Mouse (Mus musculus) forebrain, embryonic 13.5 days (tissue): ENCODE results near the gene Zscan2. TPM values are rescaled to one million over a fixed set of nuclear protein-coding genes. Genes with fewer than 3 reads are reported as not detected.

Experiments
- ATAC-seq: fragments of 200-750 bp; cut with Nextera tagmentation; 2 replicates; pipeline ENCODE4 v1.8.0; 2017
- H3K27ac ChIP-seq: fragments of 300-500 bp; sonication (generic); 2 replicates; pipeline ENCODE4 v1.5.1; 2015; ENCODE audit warnings: inconsistent platforms, mild to moderate bottlenecking, moderate library complexity
- H3K27me3 ChIP-seq: fragments of 300-500 bp; sonication (generic); 2 replicates; pipeline ENCODE4 v1.6.1; 2015; ENCODE audit warnings: mild to moderate bottlenecking, inconsistent platforms
- H3K36me3 ChIP-seq: fragments of 300-500 bp; sonication (generic); 2 replicates; pipeline ENCODE4 v1.6.1; 2015; ENCODE audit warnings: mild to moderate bottlenecking, inconsistent platforms; ENCODE audit not compliant: poor library complexity, severe bottlenecking
- H3K4me1 ChIP-seq: fragments of 300-500 bp; sonication (generic); 2 replicates; pipeline ENCODE4 v1.6.1; 2015; ENCODE audit warnings: inconsistent platforms
- H3K4me2 ChIP-seq: fragments of 300-500 bp; sonication (generic); 2 replicates; pipeline ENCODE4 v1.6.1; 2015; ENCODE audit warnings: inconsistent platforms, mild to moderate bottlenecking, moderate library complexity
- H3K4me3 ChIP-seq: fragments of 300-500 bp; sonication (generic); 2 replicates; pipeline ENCODE4 v1.5.1; 2015; ENCODE audit warnings: mild to moderate bottlenecking, inconsistent platforms
- H3K9ac ChIP-seq: fragments of 300-500 bp; sonication (generic); 2 replicates; pipeline ENCODE4 v1.6.1; 2015; ENCODE audit warnings: mild to moderate bottlenecking, inconsistent platforms
- H3K9me3 ChIP-seq: fragments of 300-500 bp; sonication (generic); replicated peaks from 2 replicates; pipeline ENCODE4 v1.6.1; 2016; ENCODE audit warnings: inconsistent platforms
- WGBS: fragments of 180-500 bp; shearing (Covaris S2); methylation state at CpG from one replicate; pipeline ENCODE4 v1.1.7; 2015; 5-methylcytosine and 5-hydroxymethylcytosine counted together
- polyA plus RNA-seq: library from polyadenylated mRNA; unstranded; fragments of >200 nt; fragmentation: Nextera tagmentation; extraction: Ambion mirVana; gene quantifications from 2 replicates; pipeline ENCODE4 v1.2.1, GENCODE M21; 2015

Zscan2 gene
- polyA plus RNA-seq, 1 experiment from 2014 or later = 5.2 TPM

DNA sequence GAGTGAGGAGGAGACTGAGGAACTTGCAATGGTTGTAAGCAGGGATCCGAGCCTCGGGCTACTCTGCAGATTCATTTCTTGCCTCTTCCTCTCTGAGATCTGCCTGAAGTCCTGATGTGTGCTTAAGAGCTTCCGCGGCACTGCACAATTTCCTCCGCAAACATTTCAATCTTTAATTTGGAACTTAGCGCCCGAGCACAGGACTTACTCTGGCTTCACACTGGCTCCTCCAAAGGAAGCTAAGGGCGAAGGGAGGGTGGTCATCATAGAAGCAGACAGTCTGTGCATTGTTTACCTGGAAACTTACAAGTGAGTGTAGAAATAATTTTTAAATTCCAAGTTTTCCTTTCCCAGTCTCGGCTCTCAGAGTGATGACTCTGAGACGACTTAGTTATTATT, 14.4 kb upstream of the Zscan2 start:
- Histone ChIP-seq H3K4me1 (no peaks in the 10 kb centered on the region), H3K27me3 (no peaks in the 10 kb centered on the region), H3K9ac (no peak overlapping the region), H3K27ac (no peak overlapping the region), H3K4me3 (no peak overlapping the region), H3K36me3 (no peaks in the 10 kb centered on the region), H3K9me3 (no peaks in the 10 kb centered on the region), H3K4me2 (no peak overlapping the region)
- ATAC-seq = no peak
- whole genome bisulfite sequencing = 92% methylated on average over 10 of the region's 10 CpGs

DNA sequence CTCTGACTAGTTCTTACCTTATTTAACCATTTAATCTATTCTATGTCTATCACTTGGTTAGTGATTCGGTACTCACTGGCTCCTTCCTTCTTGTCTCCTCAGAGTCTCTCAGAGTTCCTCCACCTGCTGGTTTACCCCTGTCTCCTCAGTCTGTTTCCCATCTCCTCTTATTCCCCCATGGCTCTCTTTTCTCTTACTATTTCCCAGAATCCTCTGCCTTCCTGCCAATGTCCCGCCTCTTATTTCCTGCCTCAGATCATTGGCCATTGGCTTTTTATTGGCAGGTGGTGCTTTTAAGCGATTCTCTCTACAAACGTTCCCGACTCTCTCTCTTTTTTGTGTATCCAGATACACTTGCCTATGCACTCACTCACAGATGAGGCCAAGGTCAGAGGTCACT, 14.0 kb upstream of the Zscan2 start:
- no peak overlapping the region for H3K4me3 ChIP-seq
- H3K9ac ChIP-seq = no peak overlapping the region
- no peaks in the 10 kb centered on the region for H3K27me3 ChIP-seq
- no peak overlapping the region for H3K4me2 ChIP-seq
- WGBS = 87% methylated on average over 5 of the region's 5 CpGs
- no peaks in the 10 kb centered on the region for H3K9me3 ChIP-seq
- no peak for ATAC-seq
- no peak overlapping the region for H3K27ac ChIP-seq
- H3K4me1 ChIP-seq = no peaks in the 10 kb centered on the region
- H3K36me3 ChIP-seq = no peaks in the 10 kb centered on the region

DNA sequence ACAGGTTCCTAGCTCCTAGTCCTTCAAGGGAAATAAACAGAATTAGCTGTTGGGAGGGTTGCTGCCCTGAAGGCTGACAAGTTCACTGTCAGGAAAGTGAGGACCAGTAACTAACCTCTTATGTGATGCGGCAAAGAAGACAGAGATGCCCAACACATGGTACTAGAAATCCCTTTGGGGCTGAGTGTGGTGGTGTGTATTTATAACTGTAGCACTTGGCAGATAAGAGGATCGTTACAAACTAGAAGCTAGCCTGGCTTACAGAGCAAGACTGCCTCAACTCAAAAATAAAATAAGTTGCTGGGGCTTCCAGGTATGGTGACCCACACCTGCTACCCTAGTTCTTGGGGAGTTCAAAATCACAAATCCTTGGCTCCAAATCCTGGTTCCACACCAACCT, 11.5 kb upstream of the Zscan2 start:
- 95% methylated on average over 2 of the region's 2 CpGs for WGBS

DNA sequence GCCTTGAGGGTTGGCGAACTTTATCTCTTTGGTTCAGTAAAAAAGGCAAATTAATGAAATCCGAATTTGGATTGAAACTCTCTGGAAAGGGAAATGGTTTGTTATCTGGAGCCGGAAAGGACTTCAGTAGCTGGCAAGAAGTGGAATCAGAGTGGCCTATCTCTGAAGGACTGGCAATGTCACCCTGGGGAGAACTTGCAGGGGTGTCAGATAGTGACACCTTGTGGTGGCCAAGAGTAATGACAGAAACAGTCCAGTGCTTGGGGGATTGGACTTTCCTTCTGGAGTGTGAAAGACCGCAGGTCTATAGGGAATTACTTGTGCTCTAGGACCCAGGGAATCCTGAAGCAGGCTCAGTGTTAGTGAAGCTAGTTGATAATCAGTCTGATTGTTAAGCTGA, 11.0 kb upstream of the Zscan2 start:
- WGBS = 30% methylated on average over 4 of the region's 4 CpGs
- peak; percentile 24; the same call in 1 of the 2 replicates for ATAC-seq

More for the DNA sequence above, 11.5 kb upstream of the Zscan2 start:
- Histone ChIP-seq H3K27me3 (no peaks in the 10 kb centered on the region), H3K4me3 (no peak overlapping the region), H3K27ac (no peak overlapping the region), H3K4me1 (no peaks in the 10 kb centered on the region), H3K9ac (no peak overlapping the region), H3K4me2 (no peak overlapping the region), H3K9me3 (no peaks in the 10 kb centered on the region), H3K36me3 (no peaks in the 10 kb centered on the region)
- no peak for ATAC-seq

DNA sequence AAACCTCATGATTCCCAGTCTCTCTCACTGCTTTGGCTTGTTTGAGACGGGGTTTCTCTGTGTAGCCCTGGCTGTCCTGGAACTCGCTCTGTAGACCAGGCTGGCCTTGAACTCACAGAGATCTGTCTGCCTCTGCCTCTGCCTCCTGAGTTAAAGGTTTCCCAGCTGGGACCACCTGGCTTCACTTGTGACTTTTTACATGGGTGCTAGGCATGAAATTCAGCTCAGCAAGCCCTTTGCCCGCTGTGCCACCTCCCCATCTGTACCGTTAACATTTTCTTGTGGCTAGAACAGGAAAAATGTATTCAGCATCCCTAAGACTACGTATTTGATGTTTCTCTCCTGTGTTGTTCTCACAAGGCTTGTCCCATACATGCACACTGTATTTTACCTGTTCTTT, 10.2 kb upstream of the Zscan2 start:
- H3K36me3 ChIP-seq = no peaks in the 10 kb centered on the region
- H3K9ac ChIP-seq = no peak overlapping the region
- no peaks in the 10 kb centered on the region for H3K9me3 ChIP-seq
- no peak for ATAC-seq
- no peaks in the 10 kb centered on the region for H3K4me1 ChIP-seq
- 85% methylated on average over 5 of the region's 5 CpGs for whole genome bisulfite sequencing
- no peak overlapping the region for H3K4me3 ChIP-seq
- no peak overlapping the region for H3K4me2 ChIP-seq
- H3K27ac ChIP-seq = no peak overlapping the region
- H3K27me3 ChIP-seq = no peaks in the 10 kb centered on the region

More for the DNA sequence above, 11.0 kb upstream of the Zscan2 start:
- Histone ChIP-seq H3K9me3 (no peaks in the 10 kb centered on the region), H3K4me2 (no peak overlapping the region), H3K27me3 (no peaks in the 10 kb centered on the region), H3K27ac (no peak overlapping the region), H3K9ac (no peak overlapping the region), H3K4me3 (no peak overlapping the region), H3K4me1 (no peaks in the 10 kb centered on the region), H3K36me3 (no peaks in the 10 kb centered on the region)

DNA sequence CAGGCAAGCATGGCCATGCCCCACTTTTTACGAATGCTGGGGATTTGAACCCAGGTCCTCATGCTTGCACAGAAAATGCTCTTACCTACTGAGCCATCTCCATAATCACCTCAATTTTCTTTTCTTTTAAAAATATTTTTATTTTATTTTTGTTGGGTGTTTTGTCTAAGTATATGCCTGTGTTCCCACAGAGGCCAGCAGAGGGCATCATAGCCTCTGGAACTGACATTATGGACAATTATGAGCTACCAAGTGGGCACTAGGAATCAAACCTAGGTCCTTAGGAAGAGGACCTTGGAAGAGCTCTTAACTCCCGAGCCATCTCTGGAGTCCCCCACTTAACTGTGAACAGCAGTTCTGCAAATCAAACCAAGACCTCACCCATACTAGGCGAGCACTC, 7.5 kb upstream of the Zscan2 start:
- Histone ChIP-seq H3K9me3 (no peaks in the 10 kb centered on the region), H3K4me1 (no peaks in the 10 kb centered on the region), H3K4me3 (no peak overlapping the region), H3K36me3 (no peaks in the 10 kb centered on the region), H3K27me3 (no peaks in the 10 kb centered on the region), H3K9ac (no peak overlapping the region), H3K4me2 (no peak overlapping the region), H3K27ac (no peak overlapping the region)
- ATAC-seq = no peak
- 96% methylated on average over 3 of the region's 3 CpGs for WGBS

DNA sequence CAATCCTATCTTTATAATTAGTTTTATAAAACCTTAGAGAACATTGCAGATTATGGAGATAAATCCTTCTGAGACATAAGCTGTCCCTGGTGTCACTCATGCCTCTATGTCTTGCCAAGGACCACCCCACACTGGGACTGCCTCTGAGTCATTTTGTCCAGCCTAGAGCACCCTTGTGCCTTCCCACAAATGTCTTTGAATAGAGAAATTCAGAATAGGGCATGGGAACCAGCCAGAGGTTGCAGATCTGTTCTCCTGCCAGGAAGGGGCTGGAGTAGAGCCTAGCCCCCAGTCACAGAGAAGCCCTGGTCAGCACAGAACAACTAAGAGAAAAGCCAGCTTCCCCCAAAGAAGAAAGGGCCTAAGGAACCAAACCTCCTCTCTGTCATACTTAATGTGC, 5.4 kb upstream of the Zscan2 start:
- Histone ChIP-seq H3K4me1 (0 out of 2 replicates have a peak, but pooled peaks cover 4% of the 10 kb centered on the region), H3K27me3 (no peaks in the 10 kb centered on the region), H3K4me3 (no peak overlapping the region), H3K9ac (no peak overlapping the region), H3K9me3 (no peaks in the 10 kb centered on the region), H3K27ac (no peak overlapping the region), H3K4me2 (no peak overlapping the region), H3K36me3 (no peaks in the 10 kb centered on the region)
- no peak for ATAC-seq

DNA sequence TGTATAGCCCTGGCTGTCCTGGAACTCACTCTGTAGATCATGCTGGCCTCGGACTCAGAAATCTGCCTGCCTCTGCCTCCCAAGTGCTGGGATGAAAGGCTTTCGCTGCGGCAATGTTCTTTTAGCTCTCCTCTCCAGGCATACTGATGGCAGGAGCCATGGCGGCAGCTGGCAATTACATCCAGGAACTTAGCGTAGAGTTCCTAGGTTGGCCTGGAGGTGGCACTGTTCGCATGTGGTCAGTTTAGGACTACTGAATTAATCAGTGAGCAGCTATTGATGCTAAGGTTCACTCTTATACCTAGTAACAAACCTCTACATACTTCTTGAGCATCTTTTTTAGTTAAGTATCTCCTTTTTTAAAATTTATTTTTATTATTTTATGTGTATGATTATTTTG, 3.5 kb upstream of the Zscan2 start:
- no peaks in the 10 kb centered on the region for H3K36me3 ChIP-seq
- peaks cover 13% of the 10 kb centered on the region for H3K4me1 ChIP-seq
- H3K9ac ChIP-seq = no peak overlapping the region
- no peak overlapping the region for H3K4me2 ChIP-seq
- 30% methylated on average over 6 of the region's 6 CpGs for WGBS
- H3K27ac ChIP-seq = no peak overlapping the region
- no peak overlapping the region for H3K4me3 ChIP-seq
- H3K27me3 ChIP-seq = no peaks in the 10 kb centered on the region
- ATAC-seq = no peak
- no peaks in the 10 kb centered on the region for H3K9me3 ChIP-seq

DNA sequence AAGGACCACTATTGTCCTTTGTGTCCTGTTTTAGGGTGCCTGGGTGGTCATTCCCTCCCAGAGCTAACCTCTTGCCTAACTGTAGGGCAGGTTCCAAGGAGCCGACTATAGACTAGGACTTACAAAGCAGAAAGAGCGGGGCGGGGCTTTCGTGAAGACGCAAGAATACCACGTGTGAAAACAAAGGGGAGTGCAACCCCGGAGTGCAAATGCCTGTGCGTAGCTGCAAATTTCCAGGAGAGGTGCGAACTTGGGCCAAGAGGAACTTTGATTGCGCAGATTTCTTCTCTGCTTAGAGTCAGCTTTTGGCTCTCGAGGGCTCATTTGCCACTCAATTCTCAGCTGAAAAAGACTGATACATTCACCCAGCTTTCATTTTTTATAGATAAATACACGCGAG, 493 bp upstream of the Zscan2 start:
- Histone ChIP-seq H3K36me3 (peaks cover 20% of the 10 kb centered on the region), H3K27me3 (no peaks in the 10 kb centered on the region), H3K4me3 (peak overlapping the region; percentile 85), H3K4me2 (peak overlapping the region; percentile 82), H3K27ac (peak overlapping the region; percentile 36; the same call in 1 of the 2 replicates), H3K9me3 (no peaks in the 10 kb centered on the region), H3K4me1 (peaks cover 44% of the 10 kb centered on the region), H3K9ac (peak overlapping the region; percentile 66)
- peak; percentile 78 for ATAC-seq
- under 1% methylated on average over 13 of the region's 13 CpGs for WGBS

DNA sequence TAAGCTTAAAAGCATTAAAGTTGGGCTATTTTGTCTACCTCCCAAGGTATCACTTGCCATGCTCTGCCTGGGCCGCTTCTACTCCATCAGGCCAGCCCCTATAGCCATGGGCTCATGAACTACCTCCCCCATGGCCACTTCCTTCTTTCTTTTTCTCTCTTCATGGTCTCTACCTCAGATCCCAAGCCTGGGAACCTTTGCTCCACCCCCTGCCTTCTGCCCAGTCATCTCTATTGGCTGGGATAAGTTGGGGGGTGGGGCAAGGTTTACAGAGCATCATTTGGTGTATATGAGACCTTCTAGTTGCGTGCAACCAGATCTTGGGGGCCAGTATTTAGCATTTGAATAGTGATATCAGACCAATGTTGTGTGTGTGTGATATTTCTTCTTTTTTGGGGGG, 1.8 kb downstream of the Zscan2 start:
- peaks cover 57% of the 10 kb centered on the region for H3K4me1 ChIP-seq
- 90% methylated on average over 2 of the region's 2 CpGs for WGBS

DNA sequence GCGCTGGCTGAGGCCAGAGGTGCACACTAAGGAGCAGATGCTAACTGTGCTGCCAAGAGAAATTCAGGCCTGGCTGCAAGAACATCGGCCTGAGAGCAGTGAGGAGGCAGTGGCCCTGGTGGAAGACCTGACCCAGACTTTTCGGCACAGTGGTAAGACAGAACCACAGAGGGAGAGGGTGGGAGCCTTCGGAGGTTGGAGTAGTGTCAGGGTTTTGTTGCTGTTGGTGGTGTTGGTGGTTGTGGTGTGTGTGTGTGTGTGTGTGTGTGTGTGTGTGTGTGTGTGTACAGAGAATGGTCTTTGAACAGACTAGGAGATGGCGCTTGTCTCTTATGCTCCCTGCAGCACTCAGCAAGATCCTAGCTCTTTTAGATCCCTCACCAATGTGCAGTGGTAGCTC, 2.8 kb downstream of the Zscan2 start:
- WGBS = 85% methylated on average over 5 of the region's 5 CpGs
- H3K4me3 ChIP-seq = no peak overlapping the region
- H3K4me2 ChIP-seq = peak overlapping the region; percentile 82
- peaks cover 53% of the 10 kb centered on the region for H3K36me3 ChIP-seq
- no peaks in the 10 kb centered on the region for H3K27me3 ChIP-seq
- H3K27ac ChIP-seq = no peak overlapping the region
- no peak for ATAC-seq
- H3K9ac ChIP-seq = peak overlapping the region; percentile 31; the same call in 1 of the 2 replicates
- H3K9me3 ChIP-seq = no peaks in the 10 kb centered on the region
- H3K4me1 ChIP-seq = peaks cover 57% of the 10 kb centered on the region

More for the DNA sequence above, 1.8 kb downstream of the Zscan2 start:
- no peak for ATAC-seq
- Histone ChIP-seq H3K36me3 (peaks cover 42% of the 10 kb centered on the region), H3K27ac (no peak overlapping the region), H3K27me3 (no peaks in the 10 kb centered on the region), H3K9me3 (no peaks in the 10 kb centered on the region), H3K4me2 (peak overlapping the region; percentile 82), H3K4me3 (no peak overlapping the region), H3K9ac (no peak overlapping the region)

DNA sequence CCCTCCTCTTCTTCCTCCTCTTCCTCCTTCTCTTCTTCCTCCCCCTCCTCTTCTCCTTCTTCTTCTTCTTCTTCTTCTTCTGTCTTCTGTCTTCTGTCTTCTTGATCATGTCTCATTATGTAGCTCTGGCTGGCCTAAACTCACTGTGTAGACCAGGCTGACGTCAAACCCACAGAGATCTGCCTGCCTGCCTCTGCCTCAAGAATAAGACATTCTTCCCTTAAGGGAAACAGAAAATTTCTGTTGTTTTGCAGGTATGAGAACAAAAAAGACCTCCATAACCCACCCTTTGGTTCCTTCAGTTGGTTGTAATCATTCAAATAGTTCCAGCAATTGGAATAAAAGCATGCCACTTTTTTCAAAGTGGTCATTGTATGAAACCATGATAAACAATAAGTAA, 3.4 kb downstream of the Zscan2 start:
- Histone ChIP-seq H3K4me2 (peak overlapping the region; percentile 82; the same call in 1 of the 2 replicates), H3K27ac (no peak overlapping the region), H3K9me3 (no peaks in the 10 kb centered on the region), H3K4me1 (peaks cover 57% of the 10 kb centered on the region), H3K9ac (no peak overlapping the region), H3K36me3 (peaks cover 59% of the 10 kb centered on the region), H3K4me3 (no peak overlapping the region), H3K27me3 (no peaks in the 10 kb centered on the region)
- no peak for ATAC-seq
- WGBS = 83% methylated on average over 1 of the region's 1 CpGs

DNA sequence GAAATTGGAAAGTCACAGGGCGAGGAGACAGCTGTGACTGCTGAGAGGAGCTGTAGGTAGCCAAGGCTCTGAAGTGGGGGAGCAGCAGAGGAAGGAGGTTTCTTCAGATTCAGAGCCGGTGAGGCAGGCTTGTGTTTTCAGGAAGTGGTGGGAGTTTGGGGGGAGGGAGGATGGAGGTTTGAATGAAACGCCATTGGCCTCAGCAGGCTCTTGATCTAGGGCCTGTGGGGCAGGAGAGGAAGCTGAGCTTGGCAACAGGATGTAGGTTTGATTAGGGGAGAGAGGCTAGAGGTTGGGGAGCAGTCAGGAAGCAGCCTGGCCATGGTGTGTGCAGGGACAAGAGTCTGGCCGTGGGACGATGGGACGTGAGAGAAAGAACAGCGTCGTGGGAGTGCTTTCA, 4.1 kb downstream of the Zscan2 start:
- peaks cover 65% of the 10 kb centered on the region for H3K36me3 ChIP-seq
- H3K4me1 ChIP-seq = peaks cover 57% of the 10 kb centered on the region
- no peaks in the 10 kb centered on the region for H3K27me3 ChIP-seq
- no peak for ATAC-seq
- no peak overlapping the region for H3K4me3 ChIP-seq
- H3K4me2 ChIP-seq = peak overlapping the region; percentile 4; the same call in 1 of the 2 replicates
- H3K9me3 ChIP-seq = no peaks in the 10 kb centered on the region
- 90% methylated on average over 8 of the region's 8 CpGs for WGBS
- H3K27ac ChIP-seq = no peak overlapping the region
- no peak overlapping the region for H3K9ac ChIP-seq
